10 mouse cellular contexts compared by ENCODE assay signal in genomic region chr15:83760683-83761082, GRCm38 (mm10). TPM values are rescaled to one million over a fixed set of nuclear protein-coding genes. Genes with fewer than 3 reads are reported as not detected.
DNase-seq lines count a peak whose midpoint lies in the region; ATAC-seq and TF ChIP-seq lines count a peak whose summit lies in the region.
"Had no signal": no experiment of that assay in that cellular context is flagged by ENCODE, and none has a peak within 500 bp of the region (broad histone marks: within the 10 kb centered on the region; RNA-seq: fewer than 3 reads in every experiment).

No protein-coding gene starts in this region.

- 4% methylated on average over 10 of the region's 10 CpGs for WGBS in kidney, embryonic 15.5 days
- 6% methylated on average over 10 of the region's 10 CpGs for WGBS in limb, embryonic 10.5 days
- WGBS in olfactory bulb, adult 2 months: 5% methylated on average over 10 of the region's 10 CpGs

- no peaks in the 10 kb centered on the region for H3K9me3 ChIP-seq in kidney, embryonic 15.5 days (replicated peaks)
- H3K9me3 ChIP-seq in MEL (replicated peaks; ENCODE audit: insufficient read depth, low read length): no peaks in the 10 kb centered on the region
- no peaks in the 10 kb centered on the region for H3K9me3 ChIP-seq in limb, embryonic 10.5 days (replicated peaks)
- H3K9me3 ChIP-seq: limb, embryonic 15.5 days had no signal

- H3K4me1 ChIP-seq in kidney, embryonic 15.5 days: no peaks in the 10 kb centered on the region
- H3K4me1 ChIP-seq in MEL (ENCODE audit: control insufficient read depth in 1 of 2, insufficient read depth in 2 of 2, low read length in 2 of 2): no peaks in the 10 kb centered on the region
- peaks cover 22% of the 10 kb centered on the region for H3K4me1 ChIP-seq in limb, embryonic 10.5 days
- H3K4me1 ChIP-seq in olfactory bulb, adult 2 months (ENCODE audit: control insufficient read depth, insufficient read depth, low read length): no peaks in the 10 kb centered on the region; the same call in 1 of the 2 replicates

- H3K27me3 ChIP-seq in kidney, embryonic 15.5 days: 0 out of 2 replicates have a peak, but pooled peaks cover 4% of the 10 kb centered on the region
- no peaks in the 10 kb centered on the region for H3K27me3 ChIP-seq in MEL (ENCODE audit: control insufficient read depth in 1 of 2, insufficient read depth in 2 of 2, low read length in 2 of 2)
- no peaks in the 10 kb centered on the region for H3K27me3 ChIP-seq in limb, embryonic 10.5 days (ENCODE audit: low read depth, poor library complexity, severe bottlenecking)

- no peak for TF ChIP-seq POLR2A in MEL (IDR thresholded peaks at IDR 0.05; ENCODE audit: control insufficient read depth in 1 of 2, insufficient read depth in 1 of 2, low read depth in 1 of 2, low read length in 2 of 2, poor library complexity in 1 of 2)
- no peak for TF ChIP-seq POLR2A in olfactory bulb, adult 2 months (IDR thresholded peaks at IDR 0.05; ENCODE audit: insufficient read depth, low read depth, low read length)

- no peak for TF ChIP-seq RAD21 in MEL (IDR thresholded peaks at IDR 0.05; ENCODE audit: low read depth, low read length)

- DNase-seq in kidney, adult 9 months: peak; percentile 32
- DNase-seq in MEL (ENCODE audit: low read depth, low spot score): no peak
- peak; percentile 27 for DNase-seq in cerebellum, adult 8-10 months
- peak; percentile 86 for DNase-seq in limb, embryonic 10.5 days (ENCODE audit: low spot score)
- DNase-seq in urinary bladder, adult 2 months (ENCODE audit: low spot score): no peak

- no peaks in the 10 kb centered on the region for H3K36me3 ChIP-seq in kidney, embryonic 15.5 days
- H3K36me3 ChIP-seq in MEL (ENCODE audit: control insufficient read depth in 1 of 2, insufficient read depth in 2 of 2, low read length in 2 of 2): no peaks in the 10 kb centered on the region
- no peaks in the 10 kb centered on the region for H3K36me3 ChIP-seq in limb, embryonic 10.5 days
- H3K36me3 ChIP-seq: limb, embryonic 15.5 days had no signal

- no peak overlapping the region for H3K9ac ChIP-seq in kidney, embryonic 15.5 days
- H3K9ac ChIP-seq in MEL (ENCODE audit: control insufficient read depth, low read depth, low read length, poor library complexity, severe bottlenecking): no peak overlapping the region
- H3K9ac ChIP-seq: limb, embryonic 15.5 days had no signal

- no peaks in the 10 kb centered on the region for H3K79me2 ChIP-seq in MEL (ENCODE audit: control insufficient read depth, insufficient read depth, low read length, poor library complexity)

- H3K4me2 ChIP-seq in kidney, embryonic 15.5 days: no peak overlapping the region
- H3K4me2 ChIP-seq: limb, embryonic 15.5 days had no signal

- no peak for ATAC-seq in kidney, embryonic 15.5 days (replicated peaks; ENCODE audit: low FRiP score)
- ATAC-seq in frontal cortex, adult (ENCODE audit: low TSS enrichment): peak; percentile 60

- TF ChIP-seq CTCF in MEL (IDR thresholded peaks at IDR 0.05 in 2 of 3, conservative IDR thresholded peaks at IDR 0.05 in 1 of 3; ENCODE audit: control insufficient read depth in 1 of 3, insufficient read depth in 1 of 3, low read depth in 2 of 3, low read length in 3 of 3, poor library complexity in 1 of 3, severe bottlenecking in 1 of 3): peak; percentile 12 to 59 (median 46); a peak in 4 of 6 replicates
- TF ChIP-seq CTCF in olfactory bulb, adult 2 months (IDR thresholded peaks at IDR 0.05; ENCODE audit: insufficient read depth, low read depth, low read length): peak; percentile 92

- TF ChIP-seq EP300 in MEL (IDR thresholded peaks at IDR 0.05; ENCODE audit: low read depth in 1 of 2, low read length in 2 of 2): no peak

- no peak overlapping the region for H3K27ac ChIP-seq in kidney, embryonic 15.5 days
- H3K27ac ChIP-seq in MEL (ENCODE audit: control insufficient read depth, low read depth, low read length): no peak overlapping the region
- no peak overlapping the region for H3K27ac ChIP-seq in limb, embryonic 10.5 days
- no peak overlapping the region for H3K27ac ChIP-seq in olfactory bulb, adult 2 months (ENCODE audit: insufficient read depth, low read depth, low read length)
- H3K27ac ChIP-seq: limb, embryonic 15.5 days had no signal

- H3K4me3 ChIP-seq in kidney, embryonic 15.5 days (replicated peaks): no peak overlapping the region
- no peak overlapping the region for H3K4me3 ChIP-seq in MEL (ENCODE audit: control insufficient read depth in 1 of 2, insufficient read depth in 1 of 2, low read depth in 2 of 2, low read length in 2 of 2)
- no peak overlapping the region for H3K4me3 ChIP-seq in limb, embryonic 10.5 days
- H3K4me3 ChIP-seq in olfactory bulb, adult 2 months (ENCODE audit: insufficient read depth, low read depth, low read length): no peak overlapping the region
- H3K4me3 ChIP-seq: erythroblast, embryonic 14.5 days; limb, embryonic 15.5 days had no signal

TF ChIP-seq in MEL, 35 proteins besides CTCF, POLR2A, EP300 and RAD21:
- TF ChIP-seq JUND (IDR thresholded peaks at IDR 0.05; ENCODE audit: low read depth, low read length) (no peak), SMC3 (IDR thresholded peaks at IDR 0.05; ENCODE audit: low read depth, low read length) (peak; percentile 23; the same call in 1 of the 2 replicates)

RNA-seq across cellular contexts. Expression of gene Mpped1, which starts 18.6 kb away (rescaled TPM):
- polyA plus RNA-seq in kidney, embryonic 15.5 days (2015; fragmentation: Nextera tagmentation; extraction: Ambion mirVana): 0.41 and 0.70 TPM in 2 replicates
- total RNA-seq in MEL (2012; rRNA removed): not detected in 2 replicates
- not detected for polyA plus RNA-seq in MEL (2012; ENCODE audit: insufficient read depth in 1 of 2, insufficient read length in 2 of 2, low read depth in 1 of 2, low replicate concordance in 2 of 2, missing spikeins in 1 of 2)
- 2.4 and 3.8 TPM in 2 replicates for polyA plus RNA-seq in limb, embryonic 10.5 days (2016; fragmentation: Nextera tagmentation; extraction: Ambion mirVana)
- not detected in 2 replicates for polyA plus RNA-seq in olfactory bulb, adult 2 months (2012; ENCODE audit: insufficient read depth, insufficient read length, low replicate concordance, missing spikeins)
- polyA plus RNA-seq in urinary bladder, adult 2 months (2012; rRNA removed): 0.03 TPM in 1 of 2 replicates, not detected in the other
- polyA plus RNA-seq: erythroblast, embryonic 14.5 days had no signal

RNA-seq across cellular contexts. Expression of gene Scube1, which starts 35.9 kb away (rescaled TPM):
- polyA plus RNA-seq in kidney, embryonic 15.5 days (2015; fragmentation: Nextera tagmentation; extraction: Ambion mirVana): 5.1 and 6.1 TPM in 2 replicates
- total RNA-seq in MEL (2012; rRNA removed): not detected in 2 replicates
- not detected for polyA plus RNA-seq in MEL (2012; ENCODE audit: insufficient read depth in 1 of 2, insufficient read length in 2 of 2, low read depth in 1 of 2, low replicate concordance in 2 of 2, missing spikeins in 1 of 2)
- polyA plus RNA-seq in limb, embryonic 10.5 days (2016; fragmentation: Nextera tagmentation; extraction: Ambion mirVana): 124 TPM in 2 replicates
- not detected in 2 replicates for polyA plus RNA-seq in olfactory bulb, adult 2 months (2012; ENCODE audit: insufficient read depth, insufficient read length, low replicate concordance, missing spikeins)
- 9.4 and 18.5 TPM in 2 replicates for polyA plus RNA-seq in urinary bladder, adult 2 months (2012; rRNA removed)
- polyA plus RNA-seq: erythroblast, embryonic 14.5 days had no signal

Comparison
In these comparisons a context has a peak if more than half of its experiments do, and no peak if none do; other contexts are left out.
1. DNase-seq: peak in kidney, adult 9 months (single experiment), cerebellum, adult 8-10 months (single experiment) and limb, embryonic 10.5 days (single experiment); none in MEL (single experiment) and urinary bladder, adult 2 months (single experiment).